Mouse (Mus musculus): ENCODE measurements at regions not wholly inside any gene's neighbourhood (a gene's known extent, or its start where the extent isn't known, plus 50 kb on each side); places are given as distances from the start of the nearest gene placed in this dataset.

GRCm38 (mm10) chr17:47266335-47266734 is 102.4 kb upstream of the Mrps10 start:
- TF ChIP-seq CTCF (IDR thresholded peaks at IDR 0.05; ENCODE audit: low read depth, low read length) (no peak), POLR2AphosphoS5 (IDR thresholded peaks at IDR 0.05; ENCODE audit: insufficient replicate concordance, low read depth, low read length) (no peak), GATA1 (IDR thresholded peaks at IDR 0.05; ENCODE audit: borderline replicate concordance, low read length) (no peak)
